Mouse (Mus musculus) skeletal muscle tissue, adult 2 months (tissue): ENCODE measurements around the gene Zfp386.
"Not testable (repeated sequence)": the region's sequence is repeated elsewhere in the genome, so short reads cannot be mapped to it uniquely, and the experiment has no call there.

Experiments
- DNase-seq: peaks from one replicate; pipeline ENCODE4 v3.0.0-alpha.2; 2012; ENCODE audit warnings: low read depth, low spot score

Gene Zfp386

GRCm38 (mm10) chr12:116047440-116048377 is at the start of gene Zfp386:
Gene Zfp386 (plus strand): TSS chr12:116047724.
- DNase-seq = peak; percentile 98

GRCm38 (mm10) chr12:115999784-116000183 is 47.7 kb upstream of the Zfp386 start:
- DNase-seq = not testable (repeated sequence)

- DNase-seq = not testable (repeated sequence)
Observed at GRCm38 (mm10) chr12:116002946-116003345, 44.6 kb upstream of the Zfp386 start.

GRCm38 (mm10) chr12:116010812-116011211 is 36.7 kb upstream of the Zfp386 start:
- DNase-seq = no peak

- no peak for DNase-seq
Observed at GRCm38 (mm10) chr12:116028095-116028494, 19.4 kb upstream of the Zfp386 start.

- DNase-seq = no peak
Observed at GRCm38 (mm10) chr12:116035346-116035745, 12.2 kb upstream of the Zfp386 start.

GRCm38 (mm10) chr12:116044785-116045184 is 2.7 kb upstream of the Zfp386 start:
- DNase-seq = no peak

- no peak for DNase-seq
Observed at GRCm38 (mm10) chr12:116048766-116049165, 1.2 kb downstream of the Zfp386 start.

GRCm38 (mm10) chr12:116049236-116049635 is 1.7 kb downstream of the Zfp386 start:
- DNase-seq = no peak

GRCm38 (mm10) chr12:116049701-116050100 is 2.2 kb downstream of the Zfp386 start:
- DNase-seq = no peak

- no peak for DNase-seq
Observed at GRCm38 (mm10) chr12:116054342-116054741, 6.8 kb downstream of the Zfp386 start.

- DNase-seq = no peak
Observed at GRCm38 (mm10) chr12:116056112-116056511, 8.6 kb downstream of the Zfp386 start.

- no peak for DNase-seq
Observed at GRCm38 (mm10) chr12:116061561-116062193, 14.2 kb downstream of the Zfp386 start.

GRCm38 (mm10) chr12:116062194-116062583 is 14.7 kb downstream of the Zfp386 start:
- no peak for DNase-seq

- no peak for DNase-seq
Observed at GRCm38 (mm10) chr12:116063020-116063419, 15.5 kb downstream of the Zfp386 start.

GRCm38 (mm10) chr12:116071023-116071422 is 23.5 kb downstream of the Zfp386 start:
- DNase-seq = peak; percentile 27

- no peak for DNase-seq
Observed at GRCm38 (mm10) chr12:116077074-116077854, 29.7 kb downstream of the Zfp386 start, which contains the start of gene Vipr2. Gene Vipr2 (plus strand): TSS chr12:116077726.

- no peak for DNase-seq
Observed at GRCm38 (mm10) chr12:116077855-116078366, 30.4 kb downstream of the Zfp386 start.

GRCm38 (mm10) chr12:116083125-116083524 is 35.6 kb downstream of the Zfp386 start:
- DNase-seq = no peak

GRCm38 (mm10) chr12:116084294-116084693 is 36.8 kb downstream of the Zfp386 start:
- DNase-seq = no peak

- no peak for DNase-seq
Observed at GRCm38 (mm10) chr12:116086951-116087600, 39.6 kb downstream of the Zfp386 start.
